Mouse (Mus musculus) lung, postnatal 0 days (tissue): Measurements from ENCODE around the gene Ptprn2. TPM values are rescaled to one million over a fixed set of nuclear protein-coding genes. Genes with fewer than 3 reads are reported as not detected.

Source experiments
- ATAC-seq: fragments of 200-750 bp; cut with Nextera tagmentation; 2 replicates; pipeline ENCODE4 v1.8.0; 2017; ENCODE audit warnings: moderate library complexity
- DNase-seq: peaks from one replicate; pipeline ENCODE4 v3.0.0-alpha.2; 2016; ENCODE audit warnings: low spot score
- H3K27ac ChIP-seq: fragments of 300-500 bp; sonication (generic); 2 replicates; pipeline ENCODE4 v1.5.1; 2014; ENCODE audit warnings: antibody characterized with exemption, mild to moderate bottlenecking, low read length, mixed read lengths
- H3K27me3 ChIP-seq: fragments of 300-500 bp; sonication (generic); replicated peaks from 2 replicates; pipeline ENCODE4 v1.6.1; 2014; ENCODE audit warnings: low read length, mixed read lengths; ENCODE audit not compliant: insufficient read depth
- H3K36me3 ChIP-seq: fragments of 300-500 bp; sonication (generic); 2 replicates; pipeline ENCODE4 v1.6.1; 2014; ENCODE audit warnings: low read length, mixed read lengths; ENCODE audit not compliant: insufficient read depth
- H3K4me1 ChIP-seq: fragments of 300-500 bp; sonication (generic); 2 replicates; pipeline ENCODE4 v1.6.1; 2014; ENCODE audit warnings: antibody characterized with exemption, low read depth, low read length, mixed read lengths; ENCODE audit not compliant: insufficient read depth
- H3K4me2 ChIP-seq: fragments of 300-500 bp; sonication (generic); replicated peaks from 2 replicates; pipeline ENCODE4 v1.6.1; 2014; ENCODE audit warnings: low read depth, mild to moderate bottlenecking, low read length, moderate library complexity, mixed read lengths
- H3K4me3 ChIP-seq: fragments of 300-500 bp; sonication (generic); 2 replicates; pipeline ENCODE4 v1.5.1; 2014; ENCODE audit warnings: low read depth, low read length
- H3K9ac ChIP-seq: fragments of 300-500 bp; sonication (generic); replicated peaks from 2 replicates; pipeline ENCODE4 v1.6.1; 2014; ENCODE audit warnings: low read depth, mild to moderate bottlenecking
- H3K9me3 ChIP-seq: fragments of 300-500 bp; sonication (generic); 2 replicates; pipeline ENCODE4 v1.6.1; 2016; ENCODE audit warnings: low read length, mixed read lengths
- CTCF ChIP-seq: IDR thresholded peaks from 2 replicates; pipeline ENCODE4 v1.5.1; 2016; ENCODE audit warnings: antibody characterized with exemption, mild to moderate bottlenecking
- EP300 ChIP-seq: IDR thresholded peaks from 2 replicates; pipeline ENCODE4 v1.6.1; 2016; ENCODE audit warnings: antibody characterized with exemption, mild to moderate bottlenecking, control low read depth
- WGBS: fragments of 180-500 bp; shearing (Covaris S2); extraction: QIAGEN DNeasy Blood & Tissue Kit; methylation state at CpG from one replicate; pipeline ENCODE4 v1.1.7; 2014; 5-methylcytosine and 5-hydroxymethylcytosine counted together
- polyA plus RNA-seq: library from polyadenylated mRNA; unstranded; fragments of >200 nt; fragmentation: Nextera tagmentation; extraction: Ambion mirVana; gene quantifications from 2 replicates; pipeline ENCODE4 v1.2.1, GENCODE M21; 2015

Ptprn2 gene
- polyA plus RNA-seq, 1 experiment from 2014 or later = 0.24 TPM

DNA sequence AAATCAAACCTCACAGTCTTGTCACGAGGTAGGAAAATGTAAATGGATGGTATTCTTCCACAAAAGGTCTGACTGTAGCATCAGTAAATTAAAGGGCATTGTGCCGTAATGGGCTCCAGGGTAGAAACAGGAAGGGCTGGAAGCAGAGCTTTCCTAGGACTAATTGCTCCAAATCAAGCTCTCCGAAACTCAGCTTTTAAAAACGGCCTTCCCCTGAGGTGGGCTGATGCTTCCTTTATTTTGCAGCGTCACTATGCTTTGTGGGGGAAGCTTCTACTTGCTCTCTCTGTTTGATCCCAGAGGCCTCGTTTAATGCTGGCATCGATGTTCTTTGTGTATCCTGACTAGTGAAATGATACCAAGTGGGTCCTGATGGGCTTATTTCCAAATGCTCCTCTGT lies 718.0 kb downstream of the Ptprn2 start:
- Histone ChIP-seq H3K4me3 (no peak overlapping the region), H3K9me3 (no peaks in the 10 kb centered on the region), H3K4me2 (no peak overlapping the region), H3K27ac (no peak overlapping the region), H3K9ac (no peak overlapping the region), H3K4me1 (peaks cover 5% of the 10 kb centered on the region; the same call in 1 of the 2 replicates), H3K27me3 (no peaks in the 10 kb centered on the region), H3K36me3 (no peaks in the 10 kb centered on the region)
- TF ChIP-seq EP300 = no peak
- TF ChIP-seq CTCF = no peak
- no peak for ATAC-seq
- WGBS = 75% methylated on average over 7 of the region's 7 CpGs
- DNase-seq = no peak

GRCm38 (mm10) chr12:117204905-117205304 lies 719.4 kb downstream of the Ptprn2 start:
- Histone ChIP-seq H3K9ac (no peak overlapping the region), H3K27me3 (no peaks in the 10 kb centered on the region), H3K27ac (no peak overlapping the region), H3K9me3 (no peaks in the 10 kb centered on the region), H3K4me2 (no peak overlapping the region), H3K4me3 (no peak overlapping the region), H3K36me3 (no peaks in the 10 kb centered on the region), H3K4me1 (peaks cover 5% of the 10 kb centered on the region; the same call in 1 of the 2 replicates)
- TF ChIP-seq CTCF = no peak
- TF ChIP-seq EP300 = no peak
- DNase-seq = no peak
- ATAC-seq = no peak

DNA sequence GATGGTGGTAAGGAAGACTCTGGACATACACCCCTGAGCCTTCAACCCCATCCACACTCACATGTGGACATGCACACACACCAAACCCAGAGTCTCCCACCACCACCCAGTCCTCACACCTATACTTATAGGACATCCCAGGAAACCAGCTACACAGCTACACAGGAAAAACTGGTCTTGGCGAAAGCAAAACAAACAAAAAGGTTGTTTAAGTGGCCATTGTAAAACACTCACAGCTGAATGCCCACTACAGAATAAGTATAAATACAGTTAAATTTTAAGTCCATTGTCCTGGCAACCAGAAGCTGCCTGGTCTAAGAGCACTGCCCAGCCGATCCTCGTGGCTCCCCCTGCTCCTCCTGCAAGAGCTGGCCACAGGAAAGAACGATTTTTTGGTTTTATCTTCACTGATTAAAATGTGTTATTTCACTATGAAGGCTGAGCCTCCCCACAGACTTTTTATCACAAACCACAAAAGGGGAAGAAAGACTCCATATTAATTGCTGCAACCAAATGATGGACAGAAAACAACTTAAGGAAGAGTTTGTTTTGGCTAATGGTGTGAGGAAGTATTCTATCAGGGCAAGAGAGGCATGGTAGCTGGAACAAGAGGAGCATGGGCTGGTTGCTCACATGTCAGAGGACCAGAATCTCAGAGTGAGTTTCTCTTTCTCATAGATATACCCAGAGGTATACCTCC lies 722.1 kb downstream of the Ptprn2 start:
- H3K9ac ChIP-seq = no peak overlapping the region
- no peaks in the 10 kb centered on the region; the same call in 1 of the 2 replicates for H3K4me1 ChIP-seq
- no peak; the same call in 1 of the 2 replicates for TF ChIP-seq EP300
- no peak for TF ChIP-seq CTCF
- H3K27ac ChIP-seq = no peak overlapping the region
- no peaks in the 10 kb centered on the region for H3K36me3 ChIP-seq
- WGBS = 38% methylated on average over 4 of the region's 4 CpGs
- ATAC-seq (peak; percentile 88), DNase-seq (peak; percentile 85)
- H3K27me3 ChIP-seq = no peaks in the 10 kb centered on the region
- H3K4me3 ChIP-seq = no peak overlapping the region
- H3K4me2 ChIP-seq = no peak overlapping the region
- H3K9me3 ChIP-seq = no peaks in the 10 kb centered on the region

GRCm38 (mm10) chr12:117210467-117210866 lies 724.9 kb downstream of the Ptprn2 start:
- H3K27me3 ChIP-seq = no peaks in the 10 kb centered on the region
- TF ChIP-seq EP300 (no peak), CTCF (no peak)
- H3K27ac ChIP-seq = no peak overlapping the region
- DNase-seq (no peak), ATAC-seq (no peak)
- H3K9me3 ChIP-seq = no peaks in the 10 kb centered on the region
- no peak overlapping the region for H3K4me3 ChIP-seq
- WGBS = 86% methylated on average over 4 of the region's 4 CpGs
- no peak overlapping the region for H3K9ac ChIP-seq
- no peaks in the 10 kb centered on the region for H3K4me1 ChIP-seq
- no peak overlapping the region for H3K4me2 ChIP-seq
- no peaks in the 10 kb centered on the region for H3K36me3 ChIP-seq

GRCm38 (mm10) chr12:117213531-117213930 lies 728.0 kb downstream of the Ptprn2 start:
- no peaks in the 10 kb centered on the region for H3K27me3 ChIP-seq
- H3K4me2 ChIP-seq = no peak overlapping the region
- no peak overlapping the region for H3K4me3 ChIP-seq
- no peak for TF ChIP-seq EP300
- TF ChIP-seq CTCF = peak; percentile 22
- no peak overlapping the region for H3K9ac ChIP-seq
- DNase-seq = no peak
- WGBS = 61% methylated on average over 1 of the region's 1 CpGs
- H3K36me3 ChIP-seq = no peaks in the 10 kb centered on the region
- H3K27ac ChIP-seq = no peak overlapping the region
- no peaks in the 10 kb centered on the region for H3K4me1 ChIP-seq
- no peaks in the 10 kb centered on the region for H3K9me3 ChIP-seq
- ATAC-seq = no peak

DNA sequence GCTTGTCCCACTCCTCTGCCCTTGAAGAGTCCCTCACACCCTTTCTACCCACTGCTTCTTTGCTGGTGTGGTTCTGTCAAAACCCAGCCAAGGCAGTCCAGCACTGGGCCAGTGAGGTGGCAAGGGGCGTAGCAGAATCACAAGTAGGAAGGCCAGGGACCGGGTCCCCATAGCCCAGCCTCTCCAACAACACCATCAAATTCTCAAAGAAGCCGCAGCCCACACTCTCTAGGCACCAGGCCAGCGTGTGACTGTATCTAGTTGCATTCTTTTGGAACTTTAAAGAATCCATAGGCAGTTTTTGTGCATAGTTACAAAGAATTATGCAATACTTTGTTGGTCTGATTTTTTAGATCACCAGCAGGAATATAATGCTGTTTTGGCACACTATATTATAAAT lies 728.8 kb downstream of the Ptprn2 start:
- no peak for ATAC-seq
- no peak overlapping the region for H3K4me2 ChIP-seq
- 38% methylated on average over 4 of the region's 4 CpGs for WGBS
- no peaks in the 10 kb centered on the region for H3K27me3 ChIP-seq
- H3K27ac ChIP-seq = no peak overlapping the region
- H3K36me3 ChIP-seq = no peaks in the 10 kb centered on the region
- no peak overlapping the region for H3K9ac ChIP-seq
- no peak for DNase-seq
- H3K4me3 ChIP-seq = no peak overlapping the region
- H3K9me3 ChIP-seq = no peaks in the 10 kb centered on the region
- H3K4me1 ChIP-seq = no peaks in the 10 kb centered on the region
- TF ChIP-seq CTCF (no peak), EP300 (no peak)
